Mouse (Mus musculus) kidney, embryonic 15.5 days (tissue): ENCODE measurements around the gene Mylk3. TPM values are rescaled to one million over a fixed set of nuclear protein-coding genes. Genes with fewer than 3 reads are reported as not detected.

Experiments used
- ATAC-seq: fragments of 200-750 bp; cut with Nextera tagmentation; replicated peaks from 2 replicates; pipeline ENCODE4 v1.8.0; 2017; ENCODE audit warnings: moderate TSS enrichment; ENCODE audit not compliant: low FRiP score
- H3K27ac ChIP-seq: fragments of 300-500 bp; sonication (generic); 2 replicates; pipeline ENCODE4 v1.5.1; 2015; ENCODE audit warnings: mild to moderate bottlenecking, inconsistent platforms
- H3K27me3 ChIP-seq: fragments of 300-500 bp; sonication (generic); 2 replicates; pipeline ENCODE4 v1.6.1; 2015; ENCODE audit warnings: inconsistent platforms
- H3K36me3 ChIP-seq: fragments of 300-500 bp; sonication (generic); 2 replicates; pipeline ENCODE4 v1.6.1; 2015; ENCODE audit warnings: inconsistent platforms
- H3K4me1 ChIP-seq: fragments of 300-500 bp; sonication (generic); 2 replicates; pipeline ENCODE4 v1.6.1; 2015; ENCODE audit warnings: inconsistent platforms
- H3K4me2 ChIP-seq: fragments of 300-500 bp; sonication (generic); 2 replicates; pipeline ENCODE4 v1.6.1; 2015; ENCODE audit warnings: moderate library complexity, mild to moderate bottlenecking, inconsistent platforms
- H3K4me3 ChIP-seq: fragments of 300-500 bp; sonication (generic); replicated peaks from 2 replicates; pipeline ENCODE4 v1.5.1; 2015; ENCODE audit warnings: mild to moderate bottlenecking, inconsistent platforms
- H3K9ac ChIP-seq: fragments of 300-500 bp; sonication (generic); 2 replicates; pipeline ENCODE4 v1.6.1; 2015; ENCODE audit warnings: mild to moderate bottlenecking, inconsistent platforms
- H3K9me3 ChIP-seq: fragments of 300-500 bp; sonication (generic); replicated peaks from 2 replicates; pipeline ENCODE4 v1.6.1; 2016; ENCODE audit warnings: inconsistent platforms
- whole genome bisulfite sequencing: fragments of 180-500 bp; shearing (Covaris S2); methylation state at CpG from one replicate; pipeline ENCODE4 v1.1.7; 2015; ENCODE audit warnings: mixed read lengths; 5-methylcytosine and 5-hydroxymethylcytosine counted together
- polyA plus RNA-seq: library from polyadenylated mRNA; unstranded; fragments of >200 nt; fragmentation: Nextera tagmentation; extraction: Ambion mirVana; gene quantifications from 2 replicates; pipeline ENCODE4 v1.2.1, GENCODE M21; 2015

Mylk3 gene
- polyA plus RNA-seq, 1 experiment from 2014 or later = 2.4 TPM

GRCm38 (mm10) chr8:85408053-85408505, 21.9 kb upstream of the Mylk3 start:
- no peak for ATAC-seq
- H3K9ac ChIP-seq = no peak overlapping the region
- H3K4me2 ChIP-seq = no peak overlapping the region
- 67% methylated on average over 7 of the region's 7 CpGs for WGBS
- H3K36me3 ChIP-seq = peaks cover 20% of the 10 kb centered on the region
- H3K27ac ChIP-seq = no peak overlapping the region
- no peaks in the 10 kb centered on the region for H3K9me3 ChIP-seq
- H3K4me1 ChIP-seq = 0 out of 2 replicates have a peak, but pooled peaks cover 2% of the 10 kb centered on the region
- no peaks in the 10 kb centered on the region for H3K27me3 ChIP-seq
- no peak overlapping the region for H3K4me3 ChIP-seq

- Histone ChIP-seq H3K27me3 (no peaks in the 10 kb centered on the region), H3K9ac (no peak overlapping the region), H3K9me3 (no peaks in the 10 kb centered on the region), H3K27ac (no peak overlapping the region), H3K4me3 (no peak overlapping the region), H3K4me1 (0 out of 2 replicates have a peak, but pooled peaks cover 2% of the 10 kb centered on the region), H3K4me2 (no peak overlapping the region), H3K36me3 (peaks cover 13% of the 10 kb centered on the region)
- WGBS = 74% methylated on average over 10 of the region's 10 CpGs
- ATAC-seq = no peak
Measured at GRCm38 (mm10) chr8:85405961-85406360, 19.8 kb upstream of the Mylk3 start.

GRCm38 (mm10) chr8:85405418-85405817, 19.3 kb upstream of the Mylk3 start:
- Histone ChIP-seq H3K36me3 (peaks cover 11% of the 10 kb centered on the region), H3K4me1 (0 out of 2 replicates have a peak, but pooled peaks cover 2% of the 10 kb centered on the region), H3K4me3 (no peak overlapping the region), H3K4me2 (no peak overlapping the region), H3K27me3 (no peaks in the 10 kb centered on the region), H3K9me3 (no peaks in the 10 kb centered on the region), H3K27ac (no peak overlapping the region), H3K9ac (no peak overlapping the region)
- 56% methylated on average over 3 of the region's 3 CpGs for WGBS
- no peak for ATAC-seq

GRCm38 (mm10) chr8:85398548-85398947, 12.4 kb upstream of the Mylk3 start:
- Histone ChIP-seq H3K9ac (no peak overlapping the region), H3K4me1 (peaks cover 4% of the 10 kb centered on the region; the same call in 1 of the 2 replicates), H3K9me3 (no peaks in the 10 kb centered on the region), H3K4me2 (no peak overlapping the region), H3K4me3 (no peak overlapping the region), H3K27ac (no peak overlapping the region), H3K27me3 (no peaks in the 10 kb centered on the region), H3K36me3 (no peaks in the 10 kb centered on the region)
- WGBS = 85% methylated on average over 4 of the region's 4 CpGs
- ATAC-seq = no peak

- Histone ChIP-seq H3K27me3 (no peaks in the 10 kb centered on the region), H3K27ac (no peak overlapping the region), H3K9ac (no peak overlapping the region), H3K4me1 (peaks cover 4% of the 10 kb centered on the region; the same call in 1 of the 2 replicates), H3K4me2 (no peak overlapping the region), H3K4me3 (no peak overlapping the region), H3K9me3 (no peaks in the 10 kb centered on the region), H3K36me3 (no peaks in the 10 kb centered on the region)
- no peak for ATAC-seq
- WGBS = 42% methylated on average over 5 of the region's 5 CpGs
Measured at GRCm38 (mm10) chr8:85397508-85397907, 11.4 kb upstream of the Mylk3 start.

GRCm38 (mm10) chr8:85396432-85397079, 10.4 kb upstream of the Mylk3 start:
- whole genome bisulfite sequencing = 87% methylated on average over 5 of the region's 5 CpGs
- Histone ChIP-seq H3K4me2 (no peak overlapping the region), H3K27me3 (no peaks in the 10 kb centered on the region), H3K4me1 (peaks cover 4% of the 10 kb centered on the region; the same call in 1 of the 2 replicates), H3K9ac (no peak overlapping the region), H3K4me3 (no peak overlapping the region), H3K27ac (no peak overlapping the region), H3K9me3 (no peaks in the 10 kb centered on the region), H3K36me3 (no peaks in the 10 kb centered on the region)
- ATAC-seq = no peak

GRCm38 (mm10) chr8:85395681-85396431, 9.7 kb upstream of the Mylk3 start:
- Histone ChIP-seq H3K27me3 (no peaks in the 10 kb centered on the region), H3K4me3 (no peak overlapping the region), H3K9ac (no peak overlapping the region), H3K4me2 (no peak overlapping the region), H3K9me3 (no peaks in the 10 kb centered on the region), H3K4me1 (peaks cover 4% of the 10 kb centered on the region; the same call in 1 of the 2 replicates), H3K27ac (no peak overlapping the region), H3K36me3 (no peaks in the 10 kb centered on the region)
- no peak for ATAC-seq
- 73% methylated on average over 8 of the region's 8 CpGs for WGBS

- Histone ChIP-seq H3K9ac (no peak overlapping the region), H3K27me3 (no peaks in the 10 kb centered on the region), H3K27ac (no peak overlapping the region), H3K4me3 (no peak overlapping the region), H3K9me3 (no peaks in the 10 kb centered on the region), H3K4me2 (no peak overlapping the region), H3K36me3 (no peaks in the 10 kb centered on the region), H3K4me1 (peaks cover 4% of the 10 kb centered on the region; the same call in 1 of the 2 replicates)
- no peak for ATAC-seq
- WGBS = 74% methylated on average over 3 of the region's 3 CpGs
Measured at GRCm38 (mm10) chr8:85395017-85395416, 8.9 kb upstream of the Mylk3 start.

GRCm38 (mm10) chr8:85393199-85393598, 7.1 kb upstream of the Mylk3 start:
- Histone ChIP-seq H3K27me3 (no peaks in the 10 kb centered on the region), H3K9me3 (no peaks in the 10 kb centered on the region), H3K27ac (no peak overlapping the region), H3K9ac (no peak overlapping the region), H3K36me3 (no peaks in the 10 kb centered on the region), H3K4me2 (no peak overlapping the region), H3K4me3 (no peak overlapping the region), H3K4me1 (peaks cover 4% of the 10 kb centered on the region; the same call in 1 of the 2 replicates)
- ATAC-seq = no peak
- 90% methylated on average over 6 of the region's 6 CpGs for WGBS

- Histone ChIP-seq H3K27me3 (no peaks in the 10 kb centered on the region), H3K36me3 (no peaks in the 10 kb centered on the region), H3K4me3 (no peak overlapping the region), H3K4me2 (no peak overlapping the region), H3K9me3 (no peaks in the 10 kb centered on the region), H3K9ac (no peak overlapping the region), H3K27ac (no peak overlapping the region), H3K4me1 (no peaks in the 10 kb centered on the region)
- 77% methylated on average over 1 of the region's 1 CpGs for WGBS
- no peak for ATAC-seq
Measured at GRCm38 (mm10) chr8:85391438-85391837, 5.3 kb upstream of the Mylk3 start.

GRCm38 (mm10) chr8:85381926-85382325, 4.2 kb downstream of the Mylk3 start:
- Histone ChIP-seq H3K9me3 (no peaks in the 10 kb centered on the region), H3K4me1 (peaks cover 32% of the 10 kb centered on the region), H3K27me3 (no peaks in the 10 kb centered on the region), H3K4me3 (no peak overlapping the region), H3K36me3 (no peaks in the 10 kb centered on the region), H3K4me2 (no peak overlapping the region), H3K27ac (no peak overlapping the region), H3K9ac (no peak overlapping the region)
- no peak for ATAC-seq
- 74% methylated on average over 4 of the region's 4 CpGs for WGBS

GRCm38 (mm10) chr8:85380824-85381209, 5.3 kb downstream of the Mylk3 start:
- ATAC-seq = peak; percentile 84
- 57% methylated on average over 8 of the region's 8 CpGs for WGBS
- H3K4me1 ChIP-seq = peaks cover 35% of the 10 kb centered on the region

More at GRCm38 (mm10) chr8:85380824-85381209, 5.3 kb downstream of the Mylk3 start:
- H3K27me3 ChIP-seq = no peaks in the 10 kb centered on the region
- no peak overlapping the region for H3K4me2 ChIP-seq
- no peak overlapping the region for H3K4me3 ChIP-seq
- H3K27ac ChIP-seq = 0 out of 2 replicates have a peak overlapping the region, but pooled peaks have one; percentile 81
- H3K36me3 ChIP-seq = no peaks in the 10 kb centered on the region
- no peaks in the 10 kb centered on the region for H3K9me3 ChIP-seq
- H3K9ac ChIP-seq = no peak overlapping the region
